Mouse (Mus musculus): ENCODE measurements at regions not wholly inside any gene's neighbourhood (a gene's known extent, or its start where the extent isn't known, plus 50 kb on each side); places are given as distances from the start of the nearest gene placed in this dataset.

GRCm38 (mm10) chr13:25341826-25342225 lies 71.5 kb upstream of the Nrsn1 start:
- no peak for DNase-seq (ENCODE audit: low spot score)

- no peak for DNase-seq (ENCODE audit: low spot score)
These were observed 63.5 kb upstream of the Nrsn1 start for GRCm38 (mm10) chr13:25333803-25334202.
